Mouse (Mus musculus) olfactory bulb, adult 2 months (tissue): ENCODE measurements around the gene Klk15.

Experiments
- CTCF ChIP-seq: fragments of 200-500 bp; IDR thresholded peaks from 2 replicates; pipeline ENCODE4 v1.5.1; 2012; ENCODE audit warnings: low read depth, mild to moderate bottlenecking, low read length, moderate library complexity; ENCODE audit not compliant: insufficient read depth
- POLR2A ChIP-seq: fragments of 200-500 bp; IDR thresholded peaks from 2 replicates; pipeline ENCODE4 v1.6.1; 2012; ENCODE audit warnings: mild to moderate bottlenecking, low read depth, low read length, moderate library complexity; ENCODE audit not compliant: insufficient read depth

DNA sequence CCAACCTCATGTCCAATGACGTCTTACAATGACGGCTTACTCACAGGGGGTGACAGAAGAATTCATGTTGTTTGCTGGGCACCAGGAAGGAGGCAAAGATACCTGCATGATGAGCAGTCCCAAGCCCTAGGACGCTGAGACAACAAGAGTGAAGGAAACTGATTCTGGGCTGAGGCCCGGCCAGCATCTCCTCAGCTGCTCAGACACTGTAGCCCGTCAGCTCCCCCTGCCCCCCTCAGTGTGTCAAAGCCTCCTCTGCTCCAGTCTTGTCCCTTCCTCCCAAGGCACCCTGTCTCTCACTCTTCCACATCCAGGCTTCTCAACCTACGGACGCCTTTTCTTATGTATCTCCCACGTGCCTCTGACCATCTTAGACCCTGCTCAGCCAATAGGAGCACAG lies 14.7 kb upstream of the Klk15 start:
- TF ChIP-seq CTCF (no peak), POLR2A (no peak)
